Mouse (Mus musculus) lung, postnatal 36 days (tissue): ENCODE measurements around the gene Rorc.

Experiments
- DNase-seq: peaks from one replicate; pipeline ENCODE4 v3.0.0; 2022; ENCODE audit warnings: mixed read lengths

Rorc gene

GRCm38 (mm10) chr3:94372641-94373040 lies at the start of gene Rorc:
Gene Rorc (plus strand): TSS chr3:94372794.
- DNase-seq, result peak; percentile 60

- peak; percentile 45 for DNase-seq
Observed at GRCm38 (mm10) chr3:94328681-94329080, 43.9 kb upstream of the Rorc start.

GRCm38 (mm10) chr3:94334442-94334841 lies 38.2 kb upstream of the Rorc start:
- DNase-seq, result no peak

- DNase-seq, result peak; percentile 32
Observed at GRCm38 (mm10) chr3:94338522-94338921, 34.1 kb upstream of the Rorc start.

- peak; percentile 37 for DNase-seq
Observed at GRCm38 (mm10) chr3:94341959-94342422, 30.6 kb upstream of the Rorc start, which contains the start of gene Them5. Gene Them5 (plus strand): TSS chr3:94342099.

- no peak for DNase-seq
Observed at GRCm38 (mm10) chr3:94342552-94342951, 30.0 kb upstream of the Rorc start.

GRCm38 (mm10) chr3:94344182-94344581 lies 28.4 kb upstream of the Rorc start:
- DNase-seq, result no peak

DNA sequence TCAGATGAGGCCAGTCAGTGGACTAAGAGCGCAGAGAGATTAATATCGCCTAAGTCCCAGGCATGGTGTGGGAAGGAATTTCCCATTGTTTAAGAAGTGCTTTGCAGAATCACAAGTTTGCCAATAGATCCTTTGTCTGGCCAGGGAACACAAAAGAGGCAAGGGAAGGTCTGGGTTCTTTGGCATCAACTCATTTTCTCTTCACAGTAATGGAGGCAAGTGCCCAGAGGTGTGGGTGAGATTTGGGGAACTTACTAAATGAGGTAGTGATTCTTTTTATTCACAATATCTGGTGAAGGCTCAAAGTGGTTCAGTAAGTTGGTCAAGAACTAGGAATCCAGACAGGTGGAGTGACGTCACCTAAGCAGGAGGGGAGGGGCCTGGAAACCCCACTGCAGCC lies 27.7 kb upstream of the Rorc start:
- DNase-seq, result no peak

GRCm38 (mm10) chr3:94348146-94348545 lies 24.4 kb upstream of the Rorc start:
- no peak for DNase-seq

DNA sequence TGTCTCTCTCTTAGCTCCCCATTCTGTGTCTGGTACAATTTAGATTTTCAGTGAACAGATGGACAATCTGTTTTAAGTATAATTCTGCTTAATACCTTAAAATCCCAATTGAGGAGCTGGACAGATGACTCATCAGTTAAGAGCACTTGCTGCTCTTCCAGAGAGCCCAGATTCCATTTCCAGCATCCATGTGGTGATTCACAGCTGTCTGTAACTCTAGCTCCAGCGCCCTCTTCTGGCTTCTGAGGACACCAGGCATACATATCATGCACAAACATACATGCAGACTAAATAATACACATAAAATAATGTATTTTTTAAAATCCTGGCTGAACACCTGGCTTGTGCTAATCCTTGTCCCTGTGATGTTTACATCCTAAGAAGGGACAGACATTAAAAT lies 11.8 kb upstream of the Rorc start:
- peak; percentile 63 for DNase-seq

DNA sequence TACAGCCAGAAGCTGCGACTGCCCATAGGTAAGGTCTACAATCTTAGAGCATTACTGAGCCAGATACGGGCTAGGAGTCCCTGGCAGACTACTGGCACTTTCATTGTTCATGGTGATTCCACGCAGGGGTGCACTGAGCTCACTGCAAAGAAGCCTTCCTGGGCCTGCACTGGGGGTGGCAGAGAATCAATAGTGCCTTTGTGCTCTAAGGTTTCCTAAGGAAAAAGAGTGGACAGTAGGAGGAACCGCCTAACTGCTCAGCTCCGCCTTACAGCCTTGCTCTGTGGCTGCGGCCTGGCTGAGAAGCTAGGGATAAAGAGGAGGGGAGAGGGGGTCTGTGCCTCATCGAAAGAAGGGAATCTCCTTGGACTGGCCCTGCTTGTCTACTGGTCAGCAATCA lies 10.5 kb upstream of the Rorc start, which contains the start of gene C2cd4d:
C2cd4d (plus strand) TSS at position 301 of the 400 bp plus-strand sequence.
- no peak for DNase-seq

GRCm38 (mm10) chr3:94363291-94364153 lies 9.1 kb upstream of the Rorc start:
- peak; percentile 17 for DNase-seq

DNA sequence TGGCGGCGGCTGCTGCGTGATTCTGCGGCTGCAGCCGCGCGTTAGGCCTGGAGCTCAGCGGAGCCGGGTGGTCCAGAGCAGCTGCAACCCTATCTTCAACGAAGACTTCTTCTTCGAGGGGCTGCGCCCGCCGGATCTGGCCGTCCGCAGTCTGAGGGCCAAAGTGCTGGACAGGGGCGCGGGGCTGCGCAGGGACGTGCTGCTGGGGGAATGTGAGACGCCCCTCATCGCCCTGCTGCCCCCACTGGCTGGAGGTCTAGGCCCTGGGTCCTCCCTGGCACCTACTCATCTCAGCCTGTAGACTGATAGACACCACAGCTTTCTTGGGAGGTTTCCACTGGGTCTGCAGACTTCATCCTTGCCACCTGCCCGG lies 8.5 kb upstream of the Rorc start:
- DNase-seq, result no peak

- DNase-seq, result peak; percentile 84
Observed at GRCm38 (mm10) chr3:94366761-94367160, 5.8 kb upstream of the Rorc start.

DNA sequence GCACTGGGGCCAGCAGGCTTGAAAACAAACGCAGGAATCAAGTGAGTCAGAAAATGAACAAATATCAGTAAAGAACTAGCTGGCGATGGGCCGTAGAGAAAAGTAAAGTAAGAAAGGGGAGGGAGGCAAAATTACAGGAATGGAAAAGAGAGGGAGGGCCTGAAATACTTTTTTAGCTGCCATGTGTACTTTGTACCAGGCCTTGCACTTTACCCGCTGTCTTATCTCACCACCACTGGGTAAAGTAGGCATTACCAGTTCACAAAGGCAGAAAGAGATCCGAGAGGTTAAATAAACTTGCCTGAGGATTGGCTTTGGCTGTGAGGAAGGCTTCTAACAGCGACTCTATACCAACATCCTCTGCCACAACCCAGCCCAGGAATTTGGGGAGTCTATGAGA lies 5.1 kb upstream of the Rorc start:
- DNase-seq, result no peak

- DNase-seq, result no peak
Observed at GRCm38 (mm10) chr3:94368631-94369030, 4.0 kb upstream of the Rorc start.

DNA sequence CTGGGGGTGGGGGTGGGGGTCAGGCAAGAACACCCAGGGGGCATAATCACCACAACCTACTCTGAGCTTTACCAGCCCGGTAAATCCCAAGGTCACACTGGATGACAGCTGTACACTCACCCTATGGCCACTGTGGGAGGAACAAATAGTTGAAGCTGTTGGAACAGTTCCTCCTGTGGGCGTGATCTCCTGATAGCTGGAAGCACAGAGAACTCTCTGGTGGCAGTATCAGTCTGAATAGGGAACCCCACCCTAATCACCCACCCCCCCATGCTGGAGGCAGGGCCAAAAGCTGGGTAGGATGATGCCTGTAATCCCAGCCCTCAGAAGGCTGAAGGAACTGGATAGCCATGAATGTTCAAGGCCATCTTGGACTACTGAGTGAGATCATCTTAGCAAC lies 2.9 kb upstream of the Rorc start:
- DNase-seq, result no peak

DNA sequence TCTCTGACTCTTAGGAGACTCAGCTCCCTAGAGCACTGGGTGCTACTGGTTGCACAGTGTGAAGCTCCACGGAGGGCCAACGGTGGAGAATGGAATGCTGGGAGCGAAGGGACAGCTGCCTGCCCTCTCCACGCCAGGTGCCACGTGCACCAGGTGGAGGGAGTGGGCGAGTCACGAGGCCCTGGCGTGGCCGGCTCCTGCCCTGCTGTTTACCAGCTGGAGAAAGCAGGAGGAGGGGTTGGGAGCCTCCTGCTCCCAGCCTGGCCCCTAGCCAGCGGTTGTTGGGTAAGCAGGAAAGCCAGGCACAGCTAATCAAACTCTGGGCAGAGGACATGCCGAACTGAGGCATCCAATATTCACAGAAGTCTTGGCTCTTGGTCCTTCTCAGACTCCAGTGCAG lies 957 bp upstream of the Rorc start:
- peak; percentile 93 for DNase-seq

DNA sequence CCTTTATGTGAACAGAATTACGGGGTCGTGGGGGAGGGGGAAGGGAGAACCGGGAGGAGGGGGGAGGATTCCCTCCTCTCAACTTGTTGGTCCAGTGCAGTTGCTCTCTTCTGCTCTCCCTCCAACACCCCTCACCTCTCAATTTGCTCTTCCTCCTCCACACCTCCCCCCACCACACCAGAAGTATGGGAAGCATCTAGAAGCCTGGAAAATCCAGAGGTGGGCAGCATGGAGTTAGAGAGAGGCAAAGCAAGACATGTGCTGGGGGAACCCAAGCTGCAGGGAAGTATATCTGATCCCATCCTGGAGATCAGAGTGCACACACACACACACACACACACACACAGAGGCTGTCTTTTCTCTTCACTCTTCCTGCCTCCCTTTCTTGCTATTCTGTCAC lies 556 bp upstream of the Rorc start:
- no peak for DNase-seq

DNA sequence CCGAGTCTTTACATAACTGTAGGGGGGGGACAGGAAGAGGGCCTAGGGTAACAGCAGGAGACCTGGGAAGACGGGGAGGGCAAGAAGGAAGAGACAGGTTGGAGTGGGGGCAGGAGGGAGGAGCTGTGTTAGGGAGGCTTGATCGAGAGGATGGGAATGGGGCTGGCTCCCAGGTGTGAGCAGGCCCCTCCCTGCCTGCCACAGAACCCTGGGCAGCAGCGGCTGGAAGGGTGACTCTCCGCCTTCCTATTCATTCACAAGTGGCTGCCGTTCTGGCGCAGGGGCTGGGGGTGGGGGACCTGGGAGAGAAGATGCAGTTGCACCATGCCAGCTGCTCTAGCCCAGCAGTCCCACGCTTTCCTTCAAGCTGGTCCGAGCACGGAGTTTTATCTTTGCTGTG lies 496 bp downstream of the Rorc start:
- peak; percentile 35 for DNase-seq

- DNase-seq, result peak; percentile 45
Observed at GRCm38 (mm10) chr3:94373597-94374011, 1.0 kb downstream of the Rorc start.

- DNase-seq, result no peak
Observed at GRCm38 (mm10) chr3:94374636-94375035, 2.0 kb downstream of the Rorc start.

DNA sequence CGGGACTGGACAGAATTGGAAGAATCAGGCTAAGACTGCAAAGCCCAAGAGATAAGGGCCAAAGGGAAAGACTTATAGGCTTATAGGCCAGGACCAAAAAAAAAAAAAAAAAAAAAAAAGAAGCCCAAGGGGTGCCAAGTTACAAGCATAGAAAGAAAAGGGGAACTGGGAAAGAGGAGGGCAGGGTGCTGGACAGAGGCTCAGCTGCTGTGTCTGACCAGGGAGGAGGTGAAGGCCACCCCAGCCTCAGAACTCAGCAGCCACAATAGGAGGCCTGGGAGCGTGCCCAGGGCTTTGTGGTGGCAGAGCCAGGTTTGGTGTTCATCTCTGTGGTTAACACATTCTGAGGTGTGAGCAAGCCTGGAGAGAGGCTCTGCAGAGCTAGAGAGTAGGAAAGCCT lies 2.6 kb downstream of the Rorc start:
- DNase-seq, result no peak

GRCm38 (mm10) chr3:94375861-94376260 lies 3.3 kb downstream of the Rorc start:
- DNase-seq, result no peak
